Mouse (Mus musculus): ENCODE results near the gene Cnn3. TPM values are rescaled to one million over a fixed set of nuclear protein-coding genes. Genes with fewer than 3 reads are reported as not detected.

The Cnn3 gene
- total RNA-seq, 1 experiment, result 241 TPM

GRCm38 (mm10) chr3:121464733-121465305, 38.5 kb downstream of the Cnn3 start:
- Histone ChIP-seq H3K9ac (ENCODE audit: insufficient read depth, low read depth, low read length, poor library complexity, severe bottlenecking) (no peak overlapping the region), H3K4me3 (ENCODE audit: insufficient read depth in 1 of 2, low read depth in 1 of 2, low read length in 2 of 2, poor library complexity in 1 of 2, severe bottlenecking in 1 of 2) (no peak overlapping the region), H3K4me1 (ENCODE audit: control insufficient read depth in 2 of 2, insufficient read depth in 2 of 2, low read length in 2 of 2, poor library complexity in 1 of 2) (peaks cover 5 to 16% of the 10 kb centered on the region in 2 experiments; a peak in 2 of 4 replicates), H3K9me3 (ENCODE audit: control insufficient read depth, insufficient read depth, low read depth, low read length) (no peaks in the 10 kb centered on the region), H3K36me3 (ENCODE audit: control insufficient read depth, insufficient read depth, low read length, poor library complexity, severe bottlenecking) (no peaks in the 10 kb centered on the region), H3K27ac (ENCODE audit: insufficient read depth, low read depth, low read length, poor library complexity, severe bottlenecking) (no peak overlapping the region)
- no peak for DNase-seq (ENCODE audit: low read depth, low spot score)
- in situ Hi-C loops (cut with MboI; ENCODE audit: low sequenced_read_pairs in 2 of 2, unreplicated experiment in 2 of 2), result no loop called here
- TF ChIP-seq HCFC1 (IDR thresholded peaks at IDR 0.05; ENCODE audit: borderline replicate concordance, insufficient read depth, low read length) (no peak), CHD2 (IDR thresholded peaks at IDR 0.05; ENCODE audit: low read depth, low read length) (no peak), ZC3H11A (IDR thresholded peaks at IDR 0.05; ENCODE audit: borderline replicate concordance, low read depth, low read length) (no peak), ZNF384 (IDR thresholded peaks at IDR 0.05; ENCODE audit: low read depth, low read length) (no peak), MAFK (IDR thresholded peaks at IDR 0.05; ENCODE audit: insufficient read depth, low read depth, low read length) (no peak)

- DNase-seq (ENCODE audit: low read depth, low spot score), result no peak
- Histone ChIP-seq H3K4me1 (ENCODE audit: control insufficient read depth in 2 of 2, insufficient read depth in 2 of 2, low read length in 2 of 2, poor library complexity in 1 of 2) (peaks cover 5 to 13% of the 10 kb centered on the region in 2 experiments; a peak in 2 of 4 replicates), H3K27ac (ENCODE audit: insufficient read depth, low read depth, low read length, poor library complexity, severe bottlenecking) (no peak overlapping the region), H3K36me3 (ENCODE audit: control insufficient read depth, insufficient read depth, low read length, poor library complexity, severe bottlenecking) (no peaks in the 10 kb centered on the region), H3K9ac (ENCODE audit: insufficient read depth, low read depth, low read length, poor library complexity, severe bottlenecking) (no peak overlapping the region), H3K4me3 (ENCODE audit: insufficient read depth in 1 of 2, low read depth in 1 of 2, low read length in 2 of 2, poor library complexity in 1 of 2, severe bottlenecking in 1 of 2) (no peak overlapping the region), H3K9me3 (ENCODE audit: control insufficient read depth, insufficient read depth, low read depth, low read length) (no peaks in the 10 kb centered on the region)
- in situ Hi-C loops (cut with MboI; ENCODE audit: low sequenced_read_pairs in 2 of 2, unreplicated experiment in 2 of 2), result no loop called here
- TF ChIP-seq MAFK (IDR thresholded peaks at IDR 0.05; ENCODE audit: insufficient read depth, low read depth, low read length), result no peak
- TF ChIP-seq ZC3H11A (IDR thresholded peaks at IDR 0.05; ENCODE audit: borderline replicate concordance, low read depth, low read length), result no peak
- no peak for TF ChIP-seq CHD2 (IDR thresholded peaks at IDR 0.05; ENCODE audit: low read depth, low read length)
- no peak for TF ChIP-seq ZNF384 (IDR thresholded peaks at IDR 0.05; ENCODE audit: low read depth, low read length)
- TF ChIP-seq HCFC1 (IDR thresholded peaks at IDR 0.05; ENCODE audit: borderline replicate concordance, insufficient read depth, low read length), result no peak
These were observed 39.5 kb downstream of the Cnn3 start for GRCm38 (mm10) chr3:121465795-121466194.

DNA sequence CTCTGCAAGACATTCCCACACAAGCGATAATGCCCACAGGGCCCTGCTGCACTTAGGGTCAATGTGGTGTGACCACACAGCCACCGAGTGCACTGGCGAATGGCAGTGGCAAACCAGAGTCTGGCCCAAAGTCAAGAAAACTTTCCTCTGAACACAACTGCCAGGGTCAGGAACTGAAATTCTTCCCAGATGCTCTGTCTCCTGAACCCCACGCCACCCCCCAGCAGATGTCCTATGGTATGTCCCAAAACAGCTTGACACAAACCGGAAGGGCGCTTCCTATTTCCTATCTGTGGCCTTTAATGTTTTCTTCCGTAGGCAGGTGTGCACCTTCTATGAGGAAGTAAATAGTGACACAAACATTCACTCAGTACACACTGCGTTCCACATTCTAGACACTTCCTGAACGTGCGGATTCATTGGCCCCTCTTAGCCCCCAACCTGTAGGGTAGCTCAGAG, 40.8 kb downstream of the Cnn3 start:
- H3K4me3 ChIP-seq (ENCODE audit: insufficient read depth in 1 of 2, low read depth in 1 of 2, low read length in 2 of 2, poor library complexity in 1 of 2, severe bottlenecking in 1 of 2), result no peak overlapping the region
- H3K36me3 ChIP-seq (ENCODE audit: control insufficient read depth, insufficient read depth, low read length, poor library complexity, severe bottlenecking), result no peaks in the 10 kb centered on the region
- in situ Hi-C loops (cut with MboI; ENCODE audit: low sequenced_read_pairs in 2 of 2, unreplicated experiment in 2 of 2), result no loop called here
- TF ChIP-seq ZC3H11A (IDR thresholded peaks at IDR 0.05; ENCODE audit: borderline replicate concordance, low read depth, low read length) (no peak), HCFC1 (IDR thresholded peaks at IDR 0.05; ENCODE audit: borderline replicate concordance, insufficient read depth, low read length) (no peak), MAFK (IDR thresholded peaks at IDR 0.05; ENCODE audit: insufficient read depth, low read depth, low read length) (no peak), CHD2 (IDR thresholded peaks at IDR 0.05; ENCODE audit: low read depth, low read length) (no peak), ZNF384 (IDR thresholded peaks at IDR 0.05; ENCODE audit: low read depth, low read length) (no peak)
- peaks cover 5 to 16% of the 10 kb centered on the region in 2 experiments; a peak in 2 of 4 replicates for H3K4me1 ChIP-seq (ENCODE audit: control insufficient read depth in 2 of 2, insufficient read depth in 2 of 2, low read length in 2 of 2, poor library complexity in 1 of 2)
- H3K9me3 ChIP-seq (ENCODE audit: control insufficient read depth, insufficient read depth, low read depth, low read length), result no peaks in the 10 kb centered on the region
- H3K9ac ChIP-seq (ENCODE audit: insufficient read depth, low read depth, low read length, poor library complexity, severe bottlenecking), result no peak overlapping the region
- H3K27ac ChIP-seq (ENCODE audit: insufficient read depth, low read depth, low read length, poor library complexity, severe bottlenecking), result no peak overlapping the region
- no peak for DNase-seq (ENCODE audit: low read depth, low spot score)

GRCm38 (mm10) chr3:121468136-121468535, 41.8 kb downstream of the Cnn3 start:
- Histone ChIP-seq H3K36me3 (ENCODE audit: control insufficient read depth, insufficient read depth, low read length, poor library complexity, severe bottlenecking) (no peaks in the 10 kb centered on the region), H3K4me1 (ENCODE audit: control insufficient read depth in 2 of 2, insufficient read depth in 2 of 2, low read length in 2 of 2, poor library complexity in 1 of 2) (peaks cover 5 to 16% of the 10 kb centered on the region in 2 experiments; a peak in 2 of 4 replicates), H3K4me3 (ENCODE audit: insufficient read depth in 1 of 2, low read depth in 1 of 2, low read length in 2 of 2, poor library complexity in 1 of 2, severe bottlenecking in 1 of 2) (peak overlapping the region in 1 of 2 experiments; percentile 18; a peak in 1 of 4 replicates), H3K9ac (ENCODE audit: insufficient read depth, low read depth, low read length, poor library complexity, severe bottlenecking) (no peak overlapping the region), H3K9me3 (ENCODE audit: control insufficient read depth, insufficient read depth, low read depth, low read length) (no peaks in the 10 kb centered on the region), H3K27ac (ENCODE audit: insufficient read depth, low read depth, low read length, poor library complexity, severe bottlenecking) (no peak overlapping the region)
- TF ChIP-seq HCFC1 (IDR thresholded peaks at IDR 0.05; ENCODE audit: borderline replicate concordance, insufficient read depth, low read length), result no peak
- no peak for TF ChIP-seq ZC3H11A (IDR thresholded peaks at IDR 0.05; ENCODE audit: borderline replicate concordance, low read depth, low read length)
- no peak for TF ChIP-seq CHD2 (IDR thresholded peaks at IDR 0.05; ENCODE audit: low read depth, low read length)
- TF ChIP-seq ZNF384 (IDR thresholded peaks at IDR 0.05; ENCODE audit: low read depth, low read length), result no peak
- TF ChIP-seq MAFK (IDR thresholded peaks at IDR 0.05; ENCODE audit: insufficient read depth, low read depth, low read length), result no peak
- in situ Hi-C loops (cut with MboI; ENCODE audit: low sequenced_read_pairs in 2 of 2, unreplicated experiment in 2 of 2), result no loop called here
- DNase-seq (ENCODE audit: low read depth, low spot score), result no peak
